Mouse (Mus musculus): ENCODE data around the gene Gpr160. TPM values are rescaled to one million over a fixed set of nuclear protein-coding genes. Genes with fewer than 3 reads are reported as not detected.

The Gpr160 gene
- total and polyA plus RNA-seq, 3 experiments = 0.70 to 1.2 (median 1.0) TPM

- Histone ChIP-seq H3K4me2 (ENCODE audit: insufficient read depth, low read depth, poor library complexity, severe bottlenecking) (no peak overlapping the region), H3K9ac (ENCODE audit: insufficient read depth, low read depth) (no peak overlapping the region), H3K9me3 (replicated peaks; ENCODE audit: low read length) (no peaks in the 10 kb centered on the region), H3K36me3 (replicated peaks in 1 of 2; ENCODE audit: control insufficient read depth in 1 of 2, insufficient read depth in 1 of 2, low read length in 1 of 2) (peaks cover 4 to 11% of the 10 kb centered on the region in 2 experiments), H3K27me3 (replicated peaks) (no peaks in the 10 kb centered on the region), H3K4me1 (ENCODE audit: control insufficient read depth in 1 of 2, insufficient read depth in 2 of 2) (no peaks in the 10 kb centered on the region), H3K4me3 (replicated peaks in 1 of 3; ENCODE audit: low read depth in 2 of 3, low read length in 2 of 3, poor library complexity in 1 of 3) (no peak overlapping the region), H3K27ac (ENCODE audit: insufficient read depth, low read depth) (no peak overlapping the region), H3K79me2 (replicated peaks; ENCODE audit: control insufficient read depth, extremely low read depth, insufficient read depth, poor library complexity, severe bottlenecking) (no peaks in the 10 kb centered on the region)
- DNase-seq (ENCODE audit: extremely low read depth) = no peak
- dilution Hi-C loops (cut with MboI; ENCODE audit: extremely low pct_ligation_motif_present, extremely low pct_unique_long_range_greater_than_20kb, low sequenced_read_pairs) = no loop called here
- in situ Hi-C loops (cut with MboI; ENCODE audit: low pct_ligation_motif_present, low pct_unique_long_range_greater_than_20kb, low sequenced_read_pairs) = no loop called here
- no peak for TF ChIP-seq POLR2AphosphoS2 (IDR thresholded peaks at IDR 0.05; ENCODE audit: low read depth, low read length)
- TF ChIP-seq UBTF (IDR thresholded peaks at IDR 0.05; ENCODE audit: low read depth, low read length) = no peak
- no peak for TF ChIP-seq IRF4 (IDR thresholded peaks at IDR 0.05; ENCODE audit: low read depth, low read length)
- no peak for TF ChIP-seq USF2 (conservative IDR thresholded peaks at IDR 0.05; ENCODE audit: low read depth, low read length)
- no peak for TF ChIP-seq ZKSCAN1 (IDR thresholded peaks at IDR 0.05; ENCODE audit: borderline replicate concordance, low read depth, low read length)
- no peak for TF ChIP-seq ZMIZ1 (IDR thresholded peaks at IDR 0.05; ENCODE audit: low read depth, low read length)
- TF ChIP-seq ELF1 (IDR thresholded peaks at IDR 0.05; ENCODE audit: low read depth, low read length) = no peak
These were observed 29.7 kb upstream of the Gpr160 start for GRCm38 (mm10) chr3:30826069-30826468.

- H3K4me2 ChIP-seq (ENCODE audit: insufficient read depth, low read depth, poor library complexity, severe bottlenecking) = no peak overlapping the region
- dilution Hi-C loops (cut with MboI; ENCODE audit: extremely low pct_ligation_motif_present, extremely low pct_unique_long_range_greater_than_20kb, low sequenced_read_pairs) = no loop called here
These were observed 23.7 kb upstream of the Gpr160 start for GRCm38 (mm10) chr3:30831848-30832606.

GRCm38 (mm10) chr3:30833254-30833653 is 22.5 kb upstream of the Gpr160 start:
- H3K27ac ChIP-seq (ENCODE audit: insufficient read depth, low read depth) = no peak overlapping the region
- TF ChIP-seq MAX (IDR thresholded peaks at IDR 0.05; ENCODE audit: low read length) (no peak), POLR2A (IDR thresholded peaks at IDR 0.05; ENCODE audit: low read depth, low read length) (no peak), BHLHE40 (IDR thresholded peaks at IDR 0.05; ENCODE audit: low read depth, low read length) (no peak), SMC3 (IDR thresholded peaks at IDR 0.05; ENCODE audit: low read depth, low read length) (peak; percentile 16; the same call in 1 of the 2 replicates), JUN (IDR thresholded peaks at IDR 0.05; ENCODE audit: insufficient read depth, low read depth, low read length) (no peak), RCOR1 (conservative IDR thresholded peaks at IDR 0.05; ENCODE audit: low read depth, low read length) (no peak), RAD21 (IDR thresholded peaks at IDR 0.05; ENCODE audit: low read depth, low read length) (peak; percentile 31), MAFK (IDR thresholded peaks at IDR 0.05; ENCODE audit: insufficient replicate concordance, low read length) (no peak), MEF2A (IDR thresholded peaks at IDR 0.05; ENCODE audit: borderline replicate concordance, low read depth, low read length) (no peak), ZNF384 (IDR thresholded peaks at IDR 0.05; ENCODE audit: low read depth, low read length) (no peak), ZC3H11A (IDR thresholded peaks at IDR 0.05; ENCODE audit: low read depth, low read length) (no peak), NRF1 (IDR thresholded peaks at IDR 0.05; ENCODE audit: low read depth, low read length) (no peak), MXI1 (IDR thresholded peaks at IDR 0.05; ENCODE audit: low read depth, low read length) (no peak), CTCF (conservative IDR thresholded peaks at IDR 0.05 in 1 of 2, IDR thresholded peaks at IDR 0.05 in 1 of 2; ENCODE audit: low read depth in 2 of 2, low read length in 2 of 2) (peak in 1 of 2 experiments; percentile 53; a peak in 2 of 4 replicates), UBTF (IDR thresholded peaks at IDR 0.05; ENCODE audit: low read depth, low read length) (no peak), EP300 (IDR thresholded peaks at IDR 0.05; ENCODE audit: low read length) (no peak), MYC (IDR thresholded peaks at IDR 0.05; ENCODE audit: low read depth, low read length) (no peak), KAT2A (IDR thresholded peaks at IDR 0.05; ENCODE audit: insufficient replicate concordance, low read length) (no peak), SIN3A (IDR thresholded peaks at IDR 0.05; ENCODE audit: low read length) (no peak)

More at GRCm38 (mm10) chr3:30831848-30832606, 23.7 kb upstream of the Gpr160 start:
- H3K9me3 ChIP-seq (replicated peaks; ENCODE audit: low read length) = no peaks in the 10 kb centered on the region
- H3K27ac ChIP-seq (ENCODE audit: insufficient read depth, low read depth) = no peak overlapping the region
- H3K79me2 ChIP-seq (replicated peaks; ENCODE audit: control insufficient read depth, extremely low read depth, insufficient read depth, poor library complexity, severe bottlenecking) = no peaks in the 10 kb centered on the region
- H3K4me1 ChIP-seq (ENCODE audit: control insufficient read depth in 1 of 2, insufficient read depth in 2 of 2) = no peaks in the 10 kb centered on the region
- no peak for DNase-seq (ENCODE audit: extremely low read depth)
- in situ Hi-C loops (cut with MboI; ENCODE audit: low pct_ligation_motif_present, low pct_unique_long_range_greater_than_20kb, low sequenced_read_pairs) = no loop called here
- no peak overlapping the region for H3K4me3 ChIP-seq (replicated peaks in 1 of 3; ENCODE audit: low read depth in 2 of 3, low read length in 2 of 3, poor library complexity in 1 of 3)
- H3K27me3 ChIP-seq (replicated peaks) = no peaks in the 10 kb centered on the region
- H3K9ac ChIP-seq (ENCODE audit: insufficient read depth, low read depth) = no peak overlapping the region
- H3K36me3 ChIP-seq (replicated peaks in 1 of 2; ENCODE audit: control insufficient read depth in 1 of 2, insufficient read depth in 1 of 2, low read length in 1 of 2) = no peaks in the 10 kb centered on the region
- no peak for TF ChIP-seq SIN3A (IDR thresholded peaks at IDR 0.05; ENCODE audit: low read length)
- no peak for TF ChIP-seq NELFE (IDR thresholded peaks at IDR 0.05; ENCODE audit: low read depth, low read length)
- no peak for TF ChIP-seq MAZ (IDR thresholded peaks at IDR 0.05; ENCODE audit: low read depth, low read length)
- TF ChIP-seq CHD2 (IDR thresholded peaks at IDR 0.05; ENCODE audit: low read length) = no peak

More at GRCm38 (mm10) chr3:30833254-30833653, 22.5 kb upstream of the Gpr160 start:
- Histone ChIP-seq H3K4me1 (ENCODE audit: control insufficient read depth in 1 of 2, insufficient read depth in 2 of 2) (no peaks in the 10 kb centered on the region), H3K9ac (ENCODE audit: insufficient read depth, low read depth) (no peak overlapping the region), H3K4me2 (ENCODE audit: insufficient read depth, low read depth, poor library complexity, severe bottlenecking) (no peak overlapping the region), H3K4me3 (replicated peaks in 1 of 3; ENCODE audit: low read depth in 2 of 3, low read length in 2 of 3, poor library complexity in 1 of 3) (no peak overlapping the region), H3K27me3 (replicated peaks) (no peaks in the 10 kb centered on the region), H3K9me3 (replicated peaks; ENCODE audit: low read length) (peaks cover 5% of the 10 kb centered on the region), H3K79me2 (replicated peaks; ENCODE audit: control insufficient read depth, extremely low read depth, insufficient read depth, poor library complexity, severe bottlenecking) (no peaks in the 10 kb centered on the region), H3K36me3 (replicated peaks in 1 of 2; ENCODE audit: control insufficient read depth in 1 of 2, insufficient read depth in 1 of 2, low read length in 1 of 2) (no peaks in the 10 kb centered on the region)
- DNase-seq (ENCODE audit: extremely low read depth) = no peak
- in situ Hi-C loops (cut with MboI; ENCODE audit: low pct_ligation_motif_present, low pct_unique_long_range_greater_than_20kb, low sequenced_read_pairs) = no loop called here
- dilution Hi-C loops (cut with MboI; ENCODE audit: extremely low pct_ligation_motif_present, extremely low pct_unique_long_range_greater_than_20kb, low sequenced_read_pairs) = no loop called here

Measured in CH12.LX (cell line).